Mouse (Mus musculus) embryonic facial prominence, embryonic 10.5 days (tissue): Measurements from ENCODE around the gene Klc3. TPM values are rescaled to one million over a fixed set of nuclear protein-coding genes. Genes with fewer than 3 reads are reported as not detected.

Experiments used
- DNase-seq: peaks from one replicate; pipeline ENCODE4 v3.0.0-alpha.2; 2017; ENCODE audit warnings: low spot score
- H3K27ac ChIP-seq: fragments of 300-500 bp; sonication (generic); replicated peaks from 2 replicates; pipeline ENCODE4 v1.5.1; 2016; ENCODE audit warnings: mild to moderate bottlenecking
- H3K27me3 ChIP-seq: fragments of 300-500 bp; sonication (generic); replicated peaks from 2 replicates; pipeline ENCODE4 v1.6.1; 2016; ENCODE audit warnings: low read depth, mild to moderate bottlenecking; ENCODE audit not compliant: poor library complexity, severe bottlenecking
- H3K36me3 ChIP-seq: fragments of 300-500 bp; sonication (generic); replicated peaks from 2 replicates; pipeline ENCODE4 v1.6.1; 2016; ENCODE audit warnings: mild to moderate bottlenecking, moderate library complexity
- H3K4me1 ChIP-seq: fragments of 300-500 bp; sonication (generic); 2 replicates; pipeline ENCODE4 v1.6.1; 2016
- H3K4me3 ChIP-seq: fragments of 300-500 bp; sonication (generic); 2 replicates; pipeline ENCODE4 v1.5.1; 2016; ENCODE audit warnings: mild to moderate bottlenecking, moderate library complexity
- H3K9me3 ChIP-seq: fragments of 300-500 bp; sonication (generic); 2 replicates; pipeline ENCODE4 v1.6.1; 2016; ENCODE audit warnings: mild to moderate bottlenecking
- WGBS: fragments of 180-500 bp; shearing (Covaris S2); methylation state at CpG from one replicate; pipeline ENCODE4 v1.1.7; 2016; 5-methylcytosine and 5-hydroxymethylcytosine counted together
- polyA plus RNA-seq: library from polyadenylated mRNA; unstranded; fragments of >200 nt; fragmentation: Nextera tagmentation; extraction: Ambion mirVana; gene quantifications from 2 replicates; pipeline ENCODE4 v1.2.1, GENCODE M21; 2016

Gene Klc3
- polyA plus RNA-seq, 1 experiment from 2014 or later: 8.8 TPM

DNA sequence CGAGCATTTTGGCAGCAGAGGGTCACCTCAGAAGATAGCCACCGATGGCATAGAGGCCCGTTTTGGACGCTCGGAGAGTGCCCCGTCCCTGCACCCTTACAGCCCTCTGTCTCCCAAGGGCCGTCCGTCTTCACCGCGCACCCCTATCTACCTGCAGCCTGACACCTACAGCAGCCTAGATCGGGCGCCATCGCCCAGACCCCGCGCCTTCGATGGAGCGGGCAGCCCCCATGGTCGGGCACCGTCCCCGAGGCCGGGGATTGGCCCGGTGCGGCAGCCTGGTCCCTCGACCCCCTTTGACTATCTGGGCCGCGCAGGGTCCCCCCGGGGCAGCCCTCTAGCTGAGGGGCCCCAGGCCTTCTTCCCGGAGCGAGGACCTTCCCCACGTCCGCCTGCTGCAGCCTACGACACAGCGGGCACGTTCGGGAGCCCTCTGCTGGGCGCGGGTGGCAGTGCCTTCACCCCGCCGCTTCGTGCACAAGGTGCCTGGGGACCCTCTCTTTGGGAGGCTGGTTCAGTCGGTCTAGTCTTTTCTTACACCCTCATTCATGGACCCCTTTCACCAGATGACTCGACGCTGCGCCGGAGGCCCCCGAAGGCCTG is 34.0 kb downstream of the Klc3 start:
- Histone ChIP-seq H3K4me1 (peaks cover 12% of the 10 kb centered on the region), H3K36me3 (peaks cover 17% of the 10 kb centered on the region), H3K9me3 (no peaks in the 10 kb centered on the region), H3K27ac (peak overlapping the region; percentile 63; the same call in 1 of the 2 replicates), H3K4me3 (peak overlapping the region; percentile 57), H3K27me3 (peaks cover 27% of the 10 kb centered on the region)
- DNase-seq: peak; percentile 81
- WGBS: 12% methylated on average over 46 of the region's 46 CpGs

DNA sequence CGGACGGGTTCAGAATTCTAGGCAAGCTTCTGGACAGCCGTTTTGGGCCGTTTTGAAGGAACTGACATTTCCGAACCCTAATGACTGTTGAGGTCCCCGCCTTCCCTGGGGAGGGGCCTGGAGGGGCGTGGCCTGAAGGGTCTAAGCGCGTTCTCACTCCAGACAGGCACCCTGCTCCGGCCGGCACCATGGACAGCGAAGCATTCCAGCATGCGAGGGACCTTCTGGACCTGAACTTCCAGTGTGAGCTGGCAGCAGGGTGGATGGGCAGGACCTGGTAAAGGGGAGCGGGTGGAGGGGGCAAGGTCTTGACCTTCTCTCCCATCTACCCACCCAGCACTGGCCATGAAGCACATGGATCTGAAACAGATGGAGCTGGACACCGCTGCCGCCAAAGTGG is 35.5 kb downstream of the Klc3 start:
- peaks cover 21% of the 10 kb centered on the region for H3K4me1 ChIP-seq
- H3K36me3 ChIP-seq: peaks cover 12% of the 10 kb centered on the region
- peak; percentile 68 for DNase-seq
- 21% methylated on average over 16 of the region's 16 CpGs for WGBS
- H3K27me3 ChIP-seq: peaks cover 39% of the 10 kb centered on the region
- no peaks in the 10 kb centered on the region for H3K9me3 ChIP-seq
- no peak overlapping the region for H3K27ac ChIP-seq
- H3K4me3 ChIP-seq: 0 out of 2 replicates have a peak overlapping the region, but pooled peaks have one; percentile 6

DNA sequence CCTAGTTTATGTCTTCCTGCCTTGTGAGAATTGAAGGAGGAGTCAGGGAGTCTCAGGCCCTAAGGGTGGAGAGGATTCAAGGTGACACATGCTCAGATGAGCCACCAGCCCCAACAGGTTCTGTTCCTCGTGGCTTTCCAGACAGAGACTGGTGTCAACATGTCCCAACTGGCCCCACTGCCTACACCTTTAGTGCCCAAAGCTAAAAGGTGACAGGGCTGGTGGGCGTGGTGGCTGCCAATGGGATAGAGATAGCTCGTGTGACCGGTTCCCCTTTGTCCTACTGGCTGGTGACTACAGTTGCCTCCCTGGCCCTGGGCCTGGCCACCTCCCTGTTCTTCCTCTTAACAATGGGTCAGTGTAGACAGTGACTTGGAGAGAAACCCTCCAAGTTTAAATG is 38.5 kb downstream of the Klc3 start:
- Histone ChIP-seq H3K27me3 (peaks cover 48% of the 10 kb centered on the region), H3K36me3 (no peaks in the 10 kb centered on the region), H3K4me3 (no peak overlapping the region), H3K27ac (no peak overlapping the region), H3K9me3 (no peaks in the 10 kb centered on the region), H3K4me1 (peaks cover 45% of the 10 kb centered on the region)
- WGBS: 78% methylated on average over 4 of the region's 4 CpGs
- DNase-seq: peak; percentile 38

DNA sequence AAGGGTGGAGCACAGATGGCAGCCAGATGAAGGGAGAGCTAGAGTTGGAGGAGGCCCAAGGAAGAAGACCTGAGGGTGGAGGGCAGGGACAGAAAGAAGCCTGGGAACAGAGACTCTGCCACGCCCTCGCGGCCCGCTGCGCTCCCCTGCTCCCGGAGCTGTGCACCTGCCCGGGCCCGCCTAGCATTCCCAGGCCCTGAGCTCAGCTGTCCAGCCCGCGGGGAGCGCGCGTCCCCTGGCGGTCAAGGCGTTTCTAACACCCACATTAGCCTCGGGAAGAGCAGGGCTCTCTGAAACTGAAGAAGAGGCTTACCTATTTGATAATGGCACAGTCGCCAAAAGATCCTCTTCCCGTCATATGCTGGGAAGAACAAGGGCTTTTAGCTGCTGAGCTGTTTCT is 40.0 kb downstream of the Klc3 start:
- Histone ChIP-seq H3K4me1 (peaks cover 48% of the 10 kb centered on the region), H3K4me3 (peak overlapping the region; percentile 25), H3K36me3 (no peaks in the 10 kb centered on the region), H3K27me3 (peaks cover 35% of the 10 kb centered on the region), H3K27ac (no peak overlapping the region), H3K9me3 (no peaks in the 10 kb centered on the region)
- peak; percentile 80 for DNase-seq
- WGBS: 3% methylated on average over 18 of the region's 18 CpGs

DNA sequence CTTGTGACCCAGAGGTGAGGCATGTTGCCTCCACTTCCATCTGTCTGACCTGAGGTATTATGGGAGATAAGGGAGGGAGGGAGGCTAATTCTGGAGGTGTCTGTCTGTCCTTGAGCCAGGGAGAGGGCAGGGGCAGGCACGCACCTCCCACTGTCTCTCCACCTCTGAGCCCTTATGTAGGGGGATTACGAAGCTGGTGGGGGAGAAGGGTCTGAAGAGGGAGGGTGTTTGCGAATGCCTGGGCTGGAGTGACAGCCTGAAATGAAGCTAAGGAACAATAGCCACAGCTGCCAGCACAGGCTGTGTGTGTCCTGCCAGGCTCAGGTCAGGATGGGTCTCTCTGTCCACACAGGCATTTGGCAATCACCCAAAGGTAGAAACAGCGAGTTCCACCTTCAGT is 41.6 kb downstream of the Klc3 start:
- H3K4me3 ChIP-seq: peak overlapping the region; percentile 92
- no peak overlapping the region for H3K27ac ChIP-seq
- H3K27me3 ChIP-seq: peaks cover 28% of the 10 kb centered on the region
- 37% methylated on average over 4 of the region's 4 CpGs for WGBS
- H3K9me3 ChIP-seq: no peaks in the 10 kb centered on the region
- DNase-seq: no peak
- H3K4me1 ChIP-seq: peaks cover 59% of the 10 kb centered on the region
- H3K36me3 ChIP-seq: peaks cover 9% of the 10 kb centered on the region

DNA sequence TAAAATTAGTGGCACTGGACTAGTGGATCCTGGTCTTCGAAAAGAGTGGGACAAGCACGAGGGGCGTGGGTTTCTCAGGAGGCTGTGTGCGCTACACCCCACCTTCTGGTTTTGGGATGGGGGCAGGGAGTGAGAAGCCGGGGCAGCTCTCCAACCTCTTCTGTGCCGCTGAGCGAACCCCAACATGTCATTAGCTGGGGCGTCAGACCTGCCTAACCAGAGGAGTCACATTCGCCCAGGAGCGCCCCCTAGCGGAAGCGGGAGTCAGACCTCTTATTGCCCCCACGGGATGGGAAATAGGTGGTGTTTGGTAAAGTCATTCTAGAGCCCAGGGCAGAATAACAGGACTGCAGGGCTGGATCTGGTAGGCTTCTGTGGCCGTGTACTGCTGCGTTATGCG is 42.2 kb downstream of the Klc3 start:
- H3K36me3 ChIP-seq: peaks cover 14% of the 10 kb centered on the region
- 9% methylated on average over 16 of the region's 16 CpGs for WGBS
- peak overlapping the region; percentile 92 for H3K4me3 ChIP-seq
- peaks cover 62% of the 10 kb centered on the region for H3K4me1 ChIP-seq
- DNase-seq: peak; percentile 78
- no peaks in the 10 kb centered on the region for H3K9me3 ChIP-seq
- no peak overlapping the region for H3K27ac ChIP-seq
- peaks cover 28% of the 10 kb centered on the region for H3K27me3 ChIP-seq

DNA sequence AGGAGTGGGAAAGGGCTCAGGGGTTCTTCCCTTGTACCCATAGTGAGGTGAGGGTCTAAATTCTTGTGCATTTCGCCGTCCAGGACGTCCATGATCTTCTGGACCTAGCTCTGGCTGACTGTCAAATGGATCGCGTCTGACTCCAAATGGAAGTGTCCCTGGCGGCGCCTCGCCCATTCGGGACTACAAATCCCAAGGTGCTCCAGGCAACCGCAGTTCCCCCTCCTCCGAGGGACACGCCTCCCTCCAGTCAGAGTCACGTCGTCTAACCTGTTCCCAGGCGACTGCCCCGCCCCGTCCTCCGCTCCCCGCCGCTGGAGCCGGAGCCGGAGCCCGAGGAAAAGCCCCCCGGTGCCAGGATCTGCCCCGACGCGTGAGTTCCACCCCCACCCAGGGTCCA is 43.0 kb downstream of the Klc3 start:
- H3K36me3 ChIP-seq: peaks cover 22% of the 10 kb centered on the region
- under 1% methylated on average over 27 of the region's 27 CpGs for WGBS
- H3K27ac ChIP-seq: peak overlapping the region; percentile 65
- H3K4me1 ChIP-seq: peaks cover 65% of the 10 kb centered on the region
- peak; percentile 91 for DNase-seq
- peak overlapping the region; percentile 92 for H3K4me3 ChIP-seq
- no peaks in the 10 kb centered on the region for H3K9me3 ChIP-seq
- H3K27me3 ChIP-seq: peaks cover 28% of the 10 kb centered on the region

DNA sequence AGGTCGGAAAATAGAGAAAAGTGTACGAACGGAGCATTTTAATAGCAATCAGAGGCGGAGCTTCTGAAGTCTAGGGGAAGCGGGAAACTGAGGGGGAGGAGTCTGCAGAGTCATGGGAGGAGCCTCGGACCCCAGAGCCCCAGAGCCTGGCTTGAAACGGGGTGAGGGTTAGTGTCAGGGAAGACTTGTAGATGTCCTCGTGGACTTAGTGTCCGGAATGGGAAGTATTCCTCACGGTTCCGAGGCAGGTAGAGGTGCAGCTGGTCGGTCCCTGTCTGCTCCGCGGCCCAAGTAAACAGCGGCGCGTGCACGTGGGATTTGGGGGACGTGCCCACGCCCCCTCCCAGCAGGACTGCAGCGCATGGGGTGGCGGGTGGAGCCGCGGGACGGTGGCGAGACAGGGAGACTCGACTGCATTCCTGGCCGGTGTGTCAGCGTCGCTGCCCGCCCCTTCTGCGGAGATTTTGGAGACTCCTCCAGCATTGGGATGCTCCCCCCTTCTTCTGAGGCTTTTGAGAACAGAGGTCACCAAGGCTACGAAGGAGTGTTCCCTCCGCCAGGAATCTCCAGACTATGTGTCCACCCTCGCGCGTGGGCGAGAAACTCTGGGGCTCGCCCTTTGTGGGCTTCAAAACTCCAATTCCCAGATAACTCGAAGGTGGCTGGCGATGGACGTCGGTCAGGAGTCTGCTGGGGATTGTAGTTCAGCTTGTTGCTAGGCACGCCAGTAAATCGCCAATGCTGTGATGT is 43.8 kb downstream of the Klc3 start:
- under 1% methylated on average over 45 of the region's 45 CpGs for WGBS
- H3K4me1 ChIP-seq: peaks cover 65% of the 10 kb centered on the region
- peaks cover 28% of the 10 kb centered on the region for H3K27me3 ChIP-seq
- DNase-seq: peak; percentile 85
- H3K36me3 ChIP-seq: peaks cover 29% of the 10 kb centered on the region
- peak overlapping the region; percentile 92 for H3K4me3 ChIP-seq
- no peaks in the 10 kb centered on the region for H3K9me3 ChIP-seq
- peak overlapping the region; percentile 93 for H3K27ac ChIP-seq

DNA sequence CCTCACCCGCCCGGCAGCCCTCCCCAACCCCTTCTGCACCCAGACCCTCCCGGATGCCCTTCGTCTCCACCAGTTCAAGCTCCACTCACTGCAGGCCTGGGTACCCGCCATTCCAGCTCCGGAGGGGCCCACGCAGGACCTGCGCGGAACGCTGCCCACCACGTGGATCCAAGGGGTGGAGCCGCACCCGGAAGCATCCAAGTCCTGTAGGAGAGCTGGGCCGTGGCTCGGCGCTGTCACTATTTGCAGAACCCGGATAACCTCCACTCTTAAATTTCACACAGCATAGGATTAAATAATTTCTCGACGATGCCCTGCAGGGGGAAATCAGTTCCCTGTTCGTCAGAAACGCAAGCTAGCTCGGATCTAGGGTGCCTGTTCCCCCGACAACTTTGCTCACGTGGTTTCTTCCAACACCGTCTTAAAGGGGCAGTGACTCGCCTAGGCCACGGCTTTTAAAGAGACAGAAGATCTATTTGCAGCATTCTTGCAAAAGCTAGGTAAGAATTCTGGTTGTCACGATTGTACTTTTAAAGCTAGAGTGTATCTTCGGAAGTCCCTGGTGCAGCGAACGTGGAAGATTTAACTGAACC is 44.5 kb downstream of the Klc3 start, which contains the start of the genes Cd3eap and Ppp1r13l:
Cd3eap (minus strand) TSS at position 185 of the 593 bp plus-strand sequence.
Ppp1r13l (plus strand) TSS at position 451 of the 593 bp plus-strand sequence.
- DNase-seq: peak; percentile 87
- no peaks in the 10 kb centered on the region for H3K9me3 ChIP-seq
- H3K36me3 ChIP-seq: peaks cover 36% of the 10 kb centered on the region
- peak within 1 kb of the TSS; percentile 93 for H3K27ac ChIP-seq
- under 1% methylated on average over 31 of the region's 31 CpGs for WGBS
- H3K27me3 ChIP-seq: peaks cover 26% of the 10 kb centered on the region
- peak within 1 kb of the TSS; percentile 92 for H3K4me3 ChIP-seq
- H3K4me1 ChIP-seq: peaks cover 65% of the 10 kb centered on the region

DNA sequence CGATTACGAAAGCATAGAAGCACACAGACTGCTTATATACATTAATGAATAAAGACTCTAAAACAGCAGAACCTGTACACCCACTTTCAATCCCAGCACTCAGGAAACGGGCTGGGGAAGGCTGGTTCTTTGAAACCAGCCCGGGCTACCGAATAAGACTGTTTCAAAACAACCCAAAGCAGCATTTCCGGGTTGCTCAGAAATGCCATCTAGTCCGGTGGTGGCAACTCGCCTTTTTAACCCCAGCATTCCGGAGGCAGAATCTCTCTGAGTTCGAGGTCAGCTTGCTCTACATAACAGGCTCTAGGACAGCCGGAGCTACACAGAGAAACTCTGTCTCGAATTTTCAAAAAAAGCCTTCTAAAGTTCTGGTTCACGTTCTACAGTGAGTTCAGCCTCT is 45.3 kb downstream of the Klc3 start:
- H3K4me3 ChIP-seq: peak overlapping the region; percentile 92
- DNase-seq: no peak
- no peaks in the 10 kb centered on the region for H3K9me3 ChIP-seq
- H3K27ac ChIP-seq: peak overlapping the region; percentile 93
- peaks cover 43% of the 10 kb centered on the region for H3K36me3 ChIP-seq
- 23% methylated on average over 13 of the region's 13 CpGs for WGBS
- H3K4me1 ChIP-seq: peaks cover 58% of the 10 kb centered on the region
- H3K27me3 ChIP-seq: peaks cover 19% of the 10 kb centered on the region

DNA sequence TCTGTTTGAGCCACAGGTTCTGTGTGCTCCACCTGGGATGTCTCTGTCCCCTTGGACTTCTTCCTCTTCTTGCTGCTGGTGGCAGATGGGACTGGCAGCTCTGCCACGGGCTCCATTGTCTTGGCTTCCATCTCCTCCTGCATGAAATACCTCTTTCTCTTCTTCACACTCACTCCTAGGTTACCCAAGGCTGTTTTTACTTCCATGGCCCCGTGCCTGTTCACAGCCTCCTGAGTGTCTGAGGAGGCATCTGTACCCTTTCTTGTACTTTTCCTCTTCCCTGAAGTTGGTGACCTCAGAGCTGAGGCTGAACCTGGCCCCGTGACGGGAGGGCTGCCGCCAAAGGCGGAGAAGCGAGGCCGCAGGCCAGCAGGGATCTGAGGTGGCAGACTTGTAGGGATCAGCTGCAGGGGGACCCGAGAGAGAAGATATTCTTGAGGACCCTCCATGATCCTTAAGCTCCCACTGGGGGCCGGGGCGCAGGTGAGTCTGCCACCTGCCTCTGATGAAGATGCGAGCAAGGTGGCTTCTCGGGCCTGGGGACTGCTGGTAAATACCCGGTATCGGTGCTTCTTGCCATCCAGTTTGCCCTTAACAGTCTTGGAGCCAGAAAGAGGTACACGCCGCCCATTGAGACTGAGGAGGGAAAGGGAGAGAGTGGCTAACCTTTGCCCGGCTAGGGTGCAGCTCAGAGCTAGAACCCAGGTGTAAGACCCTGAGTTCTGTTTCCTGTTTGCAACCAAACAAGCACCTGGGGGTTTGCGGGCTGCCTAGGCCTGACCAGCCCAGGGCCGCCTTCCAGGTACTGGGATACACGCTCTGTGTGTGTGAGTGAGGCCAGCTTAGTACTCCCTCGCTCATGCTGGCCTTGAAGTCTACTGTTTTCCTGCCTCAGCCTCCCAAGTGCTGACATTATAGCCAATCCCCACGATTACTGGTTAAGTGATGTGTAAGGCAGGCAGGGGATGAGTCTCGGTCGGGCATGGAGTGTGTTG is 46.2 kb downstream of the Klc3 start:
- Histone ChIP-seq H3K4me3 (peak overlapping the region; percentile 92), H3K27me3 (peaks cover 9% of the 10 kb centered on the region), H3K27ac (no peak overlapping the region), H3K36me3 (peaks cover 53% of the 10 kb centered on the region), H3K4me1 (peaks cover 56% of the 10 kb centered on the region), H3K9me3 (no peaks in the 10 kb centered on the region)
- DNase-seq: no peak
- WGBS: 93% methylated on average over 25 of the region's 25 CpGs

DNA sequence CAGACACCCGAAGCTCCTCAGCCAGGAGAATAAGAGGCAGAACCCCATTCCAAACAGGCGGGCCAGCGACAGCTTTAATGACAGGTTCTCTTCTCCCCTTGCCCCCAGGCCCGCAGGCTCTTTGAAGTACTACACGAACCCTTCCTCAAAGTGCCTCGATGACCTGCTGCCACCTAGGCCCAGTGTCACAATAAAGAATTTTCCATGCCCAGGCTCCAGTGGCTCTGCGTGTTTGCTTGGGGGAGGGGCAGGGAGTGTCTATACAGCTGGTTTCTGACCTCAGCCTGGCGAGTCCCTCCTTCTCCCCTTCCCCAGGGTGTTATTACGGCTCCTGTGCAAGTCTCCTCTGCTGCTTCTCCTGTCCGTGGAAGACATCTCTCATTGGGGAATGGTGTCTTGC is 47.6 kb downstream of the Klc3 start:
- 75% methylated on average over 10 of the region's 10 CpGs for WGBS
- H3K4me1 ChIP-seq: peaks cover 42% of the 10 kb centered on the region
- DNase-seq: no peak
- H3K9me3 ChIP-seq: no peaks in the 10 kb centered on the region
- no peak overlapping the region for H3K27ac ChIP-seq
- no peaks in the 10 kb centered on the region for H3K27me3 ChIP-seq
- H3K36me3 ChIP-seq: peaks cover 67% of the 10 kb centered on the region
- no peak overlapping the region for H3K4me3 ChIP-seq
